Mouse (Mus musculus) heart, embryonic 14.5 days (tissue): Measurements from ENCODE around the gene Sun1. TPM values are rescaled to one million over a fixed set of nuclear protein-coding genes. Genes with fewer than 3 reads are reported as not detected.

Experiments
- ATAC-seq: fragments of 200-750 bp; cut with Nextera tagmentation; 2 replicates; pipeline ENCODE4 v1.8.0; 2017; ENCODE audit warnings: low read depth, moderate TSS enrichment; ENCODE audit not compliant: insufficient number of reproducible peaks, insufficient read depth, low FRiP score
- H3K27ac ChIP-seq, 2 experiments: fragments of 200-500 bp in 1 of 2; fragments of 300-500 bp in 1 of 2; sonication (generic) in 1 of 2; replicated peaks in 1 of 2; 2 replicates each; pipeline ENCODE4 v1.5.1; 2012 to 2014; ENCODE audit warnings: low read depth in 2 of 2, low read length in 2 of 2, control low read depth in 1 of 2, mild to moderate bottlenecking in 1 of 2, mixed read lengths in 1 of 2; ENCODE audit not compliant: control insufficient read depth in 1 of 2, insufficient read depth in 1 of 2
- H3K27me3 ChIP-seq: fragments of 300-500 bp; sonication (generic); 2 replicates; pipeline ENCODE4 v1.6.1; 2014; ENCODE audit warnings: mild to moderate bottlenecking, low read length, control low read depth; ENCODE audit not compliant: control insufficient read depth, insufficient read depth
- H3K36me3 ChIP-seq: fragments of 300-500 bp; sonication (generic); 2 replicates; pipeline ENCODE4 v1.6.1; 2014; ENCODE audit warnings: mild to moderate bottlenecking, control low read depth, low read length, mixed read lengths; ENCODE audit not compliant: control insufficient read depth, insufficient read depth
- H3K4me1 ChIP-seq, 2 experiments: fragments of 200-500 bp in 1 of 2; fragments of 300-500 bp in 1 of 2; sonication (generic) in 1 of 2; 2 replicates each; pipeline ENCODE4 v1.6.1; 2012 to 2014; ENCODE audit warnings: low read length in 2 of 2, control low read depth in 1 of 2, mixed read lengths in 1 of 2; ENCODE audit not compliant: control insufficient read depth in 2 of 2, insufficient read depth in 2 of 2
- H3K4me2 ChIP-seq: fragments of 300-500 bp; sonication (generic); 2 replicates; pipeline ENCODE4 v1.6.1; 2014; ENCODE audit warnings: mild to moderate bottlenecking, low read length
- H3K4me3 ChIP-seq, 2 experiments: fragments of 200-500 bp in 1 of 2; fragments of 300-500 bp in 1 of 2; sonication (generic) in 1 of 2; 2 replicates each; pipeline ENCODE4 v1.5.1; 2012 to 2014; ENCODE audit warnings: low read length in 2 of 2, mild to moderate bottlenecking in 2 of 2, control low read depth in 1 of 2, low read depth in 1 of 2, moderate library complexity in 1 of 2; ENCODE audit not compliant: control insufficient read depth in 1 of 2, insufficient read depth in 1 of 2
- H3K9ac ChIP-seq: fragments of 300-500 bp; sonication (generic); 2 replicates; pipeline ENCODE4 v1.6.1; 2014; ENCODE audit warnings: mild to moderate bottlenecking, low read length
- H3K9me3 ChIP-seq: fragments of 300-500 bp; sonication (generic); 2 replicates; pipeline ENCODE4 v1.6.1; 2016; ENCODE audit warnings: low read length, control low read depth; ENCODE audit not compliant: control insufficient read depth
- WGBS: fragments of 180-500 bp; shearing (Covaris S2); extraction: QIAGEN DNeasy Blood & Tissue Kit; methylation state at CpG from one replicate; pipeline ENCODE4 v1.1.7; 2014; 5-methylcytosine and 5-hydroxymethylcytosine counted together
- polyA plus RNA-seq: library from polyadenylated mRNA; unstranded; fragments of >200 nt; fragmentation: Nextera tagmentation; extraction: Ambion mirVana; gene quantifications from 2 replicates; pipeline ENCODE4 v1.2.1, GENCODE M21; 2014

The Sun1 gene
- polyA plus RNA-seq, 1 experiment from 2014 or later = 41.4 TPM

DNA sequence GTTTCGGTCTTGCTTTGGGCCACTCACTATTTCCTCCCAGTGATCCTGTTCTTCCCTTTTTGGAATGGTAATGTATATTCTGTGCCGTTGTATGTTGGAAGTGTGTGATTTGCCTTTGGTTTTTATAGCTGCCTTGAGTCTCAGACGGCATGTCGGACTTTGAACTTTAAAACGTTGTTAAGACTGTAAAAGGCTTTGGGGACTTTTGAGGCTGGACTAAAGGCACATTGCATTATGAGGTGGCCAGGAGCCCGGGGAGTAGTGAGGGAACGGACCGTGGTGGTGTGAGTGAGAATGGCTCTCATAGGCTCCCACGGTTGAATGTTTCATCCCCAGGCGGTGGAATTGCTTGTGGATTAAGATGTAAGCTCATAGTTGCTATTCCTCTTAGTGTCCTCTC is 96.7 kb downstream of the Sun1 start:
- H3K9ac ChIP-seq = no peak overlapping the region
- H3K36me3 ChIP-seq = no peaks in the 10 kb centered on the region
- H3K9me3 ChIP-seq = no peaks in the 10 kb centered on the region
- no peak overlapping the region for H3K4me3 ChIP-seq
- no peak overlapping the region for H3K27ac ChIP-seq
- WGBS = 90% methylated on average over 10 of the region's 10 CpGs
- no peaks in the 10 kb centered on the region for H3K27me3 ChIP-seq
- peaks cover 0 to under 1% of the 10 kb centered on the region in 2 experiments; a peak in 1 of 4 replicates for H3K4me1 ChIP-seq
- ATAC-seq = no peak
- H3K4me2 ChIP-seq = no peak overlapping the region

- H3K27me3 ChIP-seq = no peaks in the 10 kb centered on the region
- no peak overlapping the region for H3K9ac ChIP-seq
- H3K27ac ChIP-seq = no peak overlapping the region
- 85% methylated on average over 5 of the region's 5 CpGs for WGBS
- H3K36me3 ChIP-seq = no peaks in the 10 kb centered on the region
- H3K9me3 ChIP-seq = no peaks in the 10 kb centered on the region
- no peak overlapping the region for H3K4me3 ChIP-seq
- no peak overlapping the region for H3K4me2 ChIP-seq
- no peaks in the 10 kb centered on the region for H3K4me1 ChIP-seq
- no peak for ATAC-seq
Observed at GRCm38 (mm10) chr5:139297745-139298144, 97.3 kb downstream of the Sun1 start.

Other genes with a start within 250 kb of the Sun1 start
- 51.5 and 53.3 TPM in 2 replicates for gene Pdgfa, start 203.3 kb upstream of the Sun1 start, polyA plus RNA-seq
- 9.5 and 9.9 TPM in 2 replicates for gene Prkar1b, start 50.6 kb upstream of the Sun1 start, polyA plus RNA-seq
- 6.4 and 6.5 TPM in 2 replicates for gene Dnaaf5, start 50.4 kb upstream of the Sun1 start, polyA plus RNA-seq
- 138 and 144 TPM in 2 replicates for gene Get4, start 51.7 kb downstream of the Sun1 start, polyA plus RNA-seq
- 1.8 and 2.3 TPM in 2 replicates for gene Adap1, start 125.0 kb downstream of the Sun1 start, polyA plus RNA-seq
- 89.4 and 91.8 TPM in 2 replicates for gene Cox19, start 150.8 kb downstream of the Sun1 start, polyA plus RNA-seq
- not detected in 2 replicates for gene Cyp2w1, start 152.0 kb downstream of the Sun1 start, polyA plus RNA-seq
- gene Gpr146, start 177.1 kb downstream of the Sun1 start, polyA plus RNA-seq = 9.3 and 9.5 TPM in 2 replicates
- gene C130050O18Rik, start 204.6 kb downstream of the Sun1 start, polyA plus RNA-seq = 0.32 and 0.36 TPM in 2 replicates
- gene Gper1, start 222.5 kb downstream of the Sun1 start, polyA plus RNA-seq = 1.3 and 1.8 TPM in 2 replicates